Mouse (Mus musculus): Measurements from ENCODE around the gene Gm20777. TPM values are rescaled to one million over a fixed set of nuclear protein-coding genes. Genes with fewer than 3 reads are reported as not detected.
"Not testable (repeated sequence)": the region's sequence is repeated elsewhere in the genome, so short reads cannot be mapped to it uniquely, and the experiment has no call there.

Gm20777 gene
- total RNA-seq (2021) = not detected
- long read RNA-seq, experiment 1 = 0 reads
- long read RNA-seq, experiment 2 = 0 reads

GRCm38 (mm10) chrY:10752350-10752749 is at the start of gene Gm20777:
Gm20777 (minus strand) TSS chrY:10752450.
- not testable (repeated sequence) for DNase-seq

GRCm38 (mm10) chrY:10709551-10709950 is 42.7 kb downstream of the Gm20777 start:
- peak; percentile 43 to 64 for DNase-seq

GRCm38 (mm10) chrY:10708761-10709160 is 43.5 kb downstream of the Gm20777 start:
- DNase-seq = not testable (repeated sequence)

GRCm38 (mm10) chrY:10708226-10708625 is 44.0 kb downstream of the Gm20777 start:
- not testable (repeated sequence) for DNase-seq

GRCm38 (mm10) chrY:10706686-10707085 is 45.6 kb downstream of the Gm20777 start:
- not testable (repeated sequence) for DNase-seq

Other genes with a start within 250 kb of the Gm20777 start
- gene Gm20737, start 216.4 kb downstream of the Gm20777 start, total RNA-seq (2021) = not detected
- gene Gm21775, start 199.0 kb downstream of the Gm20777 start, total RNA-seq (2021) = not detected
- gene Gm21900, start 136.1 kb downstream of the Gm20777 start, total RNA-seq (2021) = not detected

All from adrenal gland, postnatal 36 days (tissue).